Mouse (Mus musculus) heart, embryonic 14.5 days (tissue): ENCODE results near the gene Hist2h2aa1. TPM values are rescaled to one million over a fixed set of nuclear protein-coding genes. Genes with fewer than 3 reads are reported as not detected.
"Not testable (repeated sequence)": the region's sequence is repeated elsewhere in the genome, so short reads cannot be mapped to it uniquely, and the experiment has no call there.

ENCODE experiments used
- ATAC-seq: fragments of 200-750 bp; cut with Nextera tagmentation; 2 replicates; pipeline ENCODE4 v1.8.0; 2017; ENCODE audit warnings: low read depth, moderate TSS enrichment; ENCODE audit not compliant: insufficient number of reproducible peaks, insufficient read depth, low FRiP score
- H3K27ac ChIP-seq, 2 experiments: fragments of 200-500 bp in 1 of 2; fragments of 300-500 bp in 1 of 2; sonication (generic) in 1 of 2; replicated peaks in 1 of 2; 2 replicates each; pipeline ENCODE4 v1.5.1; 2012 to 2014; ENCODE audit warnings: low read depth in 2 of 2, low read length in 2 of 2, control low read depth in 1 of 2, mild to moderate bottlenecking in 1 of 2, mixed read lengths in 1 of 2; ENCODE audit not compliant: control insufficient read depth in 1 of 2, insufficient read depth in 1 of 2
- H3K27me3 ChIP-seq: fragments of 300-500 bp; sonication (generic); 2 replicates; pipeline ENCODE4 v1.6.1; 2014; ENCODE audit warnings: mild to moderate bottlenecking, low read length, control low read depth; ENCODE audit not compliant: control insufficient read depth, insufficient read depth
- H3K36me3 ChIP-seq: fragments of 300-500 bp; sonication (generic); 2 replicates; pipeline ENCODE4 v1.6.1; 2014; ENCODE audit warnings: mild to moderate bottlenecking, control low read depth, low read length, mixed read lengths; ENCODE audit not compliant: control insufficient read depth, insufficient read depth
- H3K4me1 ChIP-seq, 2 experiments: fragments of 200-500 bp in 1 of 2; fragments of 300-500 bp in 1 of 2; sonication (generic) in 1 of 2; 2 replicates each; pipeline ENCODE4 v1.6.1; 2012 to 2014; ENCODE audit warnings: low read length in 2 of 2, control low read depth in 1 of 2, mixed read lengths in 1 of 2; ENCODE audit not compliant: control insufficient read depth in 2 of 2, insufficient read depth in 2 of 2
- H3K4me2 ChIP-seq: fragments of 300-500 bp; sonication (generic); 2 replicates; pipeline ENCODE4 v1.6.1; 2014; ENCODE audit warnings: mild to moderate bottlenecking, low read length
- H3K4me3 ChIP-seq, 2 experiments: fragments of 200-500 bp in 1 of 2; fragments of 300-500 bp in 1 of 2; sonication (generic) in 1 of 2; 2 replicates each; pipeline ENCODE4 v1.5.1; 2012 to 2014; ENCODE audit warnings: low read length in 2 of 2, mild to moderate bottlenecking in 2 of 2, control low read depth in 1 of 2, low read depth in 1 of 2, moderate library complexity in 1 of 2; ENCODE audit not compliant: control insufficient read depth in 1 of 2, insufficient read depth in 1 of 2
- H3K9ac ChIP-seq: fragments of 300-500 bp; sonication (generic); 2 replicates; pipeline ENCODE4 v1.6.1; 2014; ENCODE audit warnings: mild to moderate bottlenecking, low read length
- H3K9me3 ChIP-seq: fragments of 300-500 bp; sonication (generic); 2 replicates; pipeline ENCODE4 v1.6.1; 2016; ENCODE audit warnings: low read length, control low read depth; ENCODE audit not compliant: control insufficient read depth
- WGBS: fragments of 180-500 bp; shearing (Covaris S2); extraction: QIAGEN DNeasy Blood & Tissue Kit; methylation state at CpG from one replicate; pipeline ENCODE4 v1.1.7; 2014; 5-methylcytosine and 5-hydroxymethylcytosine counted together
- polyA plus RNA-seq: library from polyadenylated mRNA; unstranded; fragments of >200 nt; fragmentation: Nextera tagmentation; extraction: Ambion mirVana; gene quantifications from 2 replicates; pipeline ENCODE4 v1.2.1, GENCODE M21; 2014

Hist2h2aa1 gene
- polyA plus RNA-seq, 1 experiment from 2014 or later = 26.3 TPM

DNA sequence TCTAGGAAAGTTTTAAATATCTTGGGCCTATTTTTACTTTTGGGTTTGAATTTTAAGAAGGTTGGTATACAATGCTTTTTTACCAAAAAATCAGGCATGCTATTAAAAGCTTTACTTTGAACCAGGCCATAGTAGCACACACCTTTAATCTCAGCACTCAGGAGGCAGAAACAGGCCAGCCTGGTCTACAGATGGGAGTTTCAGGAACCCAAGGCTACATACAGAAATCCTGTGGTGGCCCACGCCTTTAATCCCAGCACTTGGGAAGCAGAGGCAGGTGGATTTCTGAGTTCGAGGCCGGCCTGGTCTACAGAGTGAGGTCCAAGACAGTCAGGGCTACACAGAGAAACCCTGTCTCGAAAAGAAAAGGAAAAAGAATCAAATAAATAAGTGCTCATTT lies 22.2 kb downstream of the Hist2h2aa1 start:
- H3K4me1 ChIP-seq = peaks cover 10 to 13% of the 10 kb centered on the region in 2 experiments
- no peaks in the 10 kb centered on the region for H3K36me3 ChIP-seq
- H3K9me3 ChIP-seq = no peaks in the 10 kb centered on the region
- H3K27me3 ChIP-seq = no peaks in the 10 kb centered on the region
- 80% methylated on average over 4 of the region's 4 CpGs for WGBS
- H3K9ac ChIP-seq = no peak overlapping the region
- H3K27ac ChIP-seq = peak overlapping the region in 1 of 2 experiments; percentile 87; a peak in 2 of 4 replicates
- no peak overlapping the region for H3K4me3 ChIP-seq
- no peak for ATAC-seq
- H3K4me2 ChIP-seq = peak overlapping the region; percentile 95; the same call in 1 of the 2 replicates

DNA sequence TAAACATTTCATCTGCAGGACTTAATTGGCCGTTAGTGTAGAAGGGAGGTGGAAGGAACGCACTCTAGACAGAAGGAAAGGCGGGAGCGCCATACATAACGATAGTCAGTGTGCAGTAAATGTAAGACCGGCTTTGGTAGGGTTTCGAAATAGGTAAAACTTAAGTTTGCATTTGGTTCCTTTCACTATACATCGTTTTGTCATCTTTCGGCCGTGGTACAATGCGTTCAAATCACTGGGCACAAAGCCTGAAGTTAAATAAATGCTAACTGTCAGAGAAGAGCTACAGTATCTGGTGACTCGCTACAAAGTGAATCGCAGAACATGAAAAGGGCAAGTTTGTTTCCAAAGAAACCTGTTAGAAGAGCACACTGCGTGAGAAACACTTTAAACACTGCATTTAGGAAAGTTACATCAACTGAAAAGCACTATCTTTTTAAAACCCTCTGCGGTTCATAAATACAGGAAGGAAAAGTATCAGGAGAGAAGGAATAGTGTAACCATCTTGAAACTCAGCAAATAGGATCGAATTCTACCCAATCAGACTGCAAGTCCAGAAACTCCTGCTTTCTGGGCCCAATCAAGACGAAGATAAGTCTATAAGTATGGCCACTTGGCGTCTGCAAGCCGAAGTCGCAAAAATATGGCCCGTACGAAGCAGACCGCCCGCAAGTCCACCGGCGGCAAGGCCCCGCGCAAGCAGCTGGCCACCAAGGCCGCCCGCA lies 22.9 kb downstream of the Hist2h2aa1 start, which contains the start of gene Hist2h3b:
TSS of gene Hist2h3b (plus strand) at position 604 of the 725 bp plus-strand sequence.
- Histone ChIP-seq H3K4me2 (peak within 1 kb of the TSS; percentile 95), H3K36me3 (no peaks in the 10 kb centered on the region), H3K4me1 (peaks cover 10 to 13% of the 10 kb centered on the region in 2 experiments), H3K27me3 (no peaks in the 10 kb centered on the region), H3K9me3 (no peaks in the 10 kb centered on the region), H3K9ac (peak within 1 kb of the TSS; percentile 79), H3K4me3 (peak within 1 kb of the TSS; percentile 49 to 53), H3K27ac (peak within 1 kb of the TSS; percentile 87 to 95)
- WGBS = 28% methylated on average over 28 of the region's 30 CpGs
- ATAC-seq = peak; percentile 60

DNA sequence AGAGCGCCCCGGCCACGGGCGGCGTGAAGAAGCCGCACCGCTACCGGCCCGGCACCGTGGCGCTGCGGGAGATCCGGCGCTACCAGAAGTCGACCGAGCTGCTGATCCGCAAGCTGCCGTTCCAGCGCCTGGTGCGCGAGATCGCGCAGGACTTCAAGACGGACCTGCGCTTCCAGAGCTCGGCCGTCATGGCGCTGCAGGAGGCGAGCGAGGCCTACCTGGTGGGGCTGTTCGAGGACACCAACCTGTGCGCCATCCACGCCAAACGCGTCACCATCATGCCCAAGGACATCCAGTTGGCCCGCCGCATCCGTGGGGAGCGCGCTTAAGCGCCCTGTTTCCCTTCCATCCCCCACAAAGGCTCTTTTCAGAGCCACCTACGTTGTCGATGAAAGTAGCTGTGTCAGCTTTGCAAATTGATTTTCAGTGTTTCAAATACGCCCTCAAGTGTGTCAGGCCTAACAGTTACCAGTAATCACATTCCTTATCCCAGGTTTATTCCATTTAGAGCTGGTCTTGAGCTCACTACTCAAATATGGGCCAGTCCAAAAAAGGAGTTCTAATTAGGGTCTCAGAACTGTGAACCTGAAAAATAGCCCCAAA lies 23.6 kb downstream of the Hist2h2aa1 start:
- not testable (repeated sequence) for H3K27me3 ChIP-seq, H3K36me3 ChIP-seq, H3K9me3 ChIP-seq
- WGBS = 2% methylated on average over 9 of the region's 44 CpGs
- Histone ChIP-seq H3K9ac (peak overlapping the region; percentile 79), H3K27ac (peak overlapping the region; percentile 87 to 95), H3K4me2 (peak overlapping the region; percentile 95), H3K4me1 (peaks cover 7 to 13% of the 10 kb centered on the region in 2 experiments), H3K4me3 (peak overlapping the region; percentile 49 to 53)
- 0 out of 2 replicates have a peak, but pooled peaks have one; percentile 11 for ATAC-seq

DNA sequence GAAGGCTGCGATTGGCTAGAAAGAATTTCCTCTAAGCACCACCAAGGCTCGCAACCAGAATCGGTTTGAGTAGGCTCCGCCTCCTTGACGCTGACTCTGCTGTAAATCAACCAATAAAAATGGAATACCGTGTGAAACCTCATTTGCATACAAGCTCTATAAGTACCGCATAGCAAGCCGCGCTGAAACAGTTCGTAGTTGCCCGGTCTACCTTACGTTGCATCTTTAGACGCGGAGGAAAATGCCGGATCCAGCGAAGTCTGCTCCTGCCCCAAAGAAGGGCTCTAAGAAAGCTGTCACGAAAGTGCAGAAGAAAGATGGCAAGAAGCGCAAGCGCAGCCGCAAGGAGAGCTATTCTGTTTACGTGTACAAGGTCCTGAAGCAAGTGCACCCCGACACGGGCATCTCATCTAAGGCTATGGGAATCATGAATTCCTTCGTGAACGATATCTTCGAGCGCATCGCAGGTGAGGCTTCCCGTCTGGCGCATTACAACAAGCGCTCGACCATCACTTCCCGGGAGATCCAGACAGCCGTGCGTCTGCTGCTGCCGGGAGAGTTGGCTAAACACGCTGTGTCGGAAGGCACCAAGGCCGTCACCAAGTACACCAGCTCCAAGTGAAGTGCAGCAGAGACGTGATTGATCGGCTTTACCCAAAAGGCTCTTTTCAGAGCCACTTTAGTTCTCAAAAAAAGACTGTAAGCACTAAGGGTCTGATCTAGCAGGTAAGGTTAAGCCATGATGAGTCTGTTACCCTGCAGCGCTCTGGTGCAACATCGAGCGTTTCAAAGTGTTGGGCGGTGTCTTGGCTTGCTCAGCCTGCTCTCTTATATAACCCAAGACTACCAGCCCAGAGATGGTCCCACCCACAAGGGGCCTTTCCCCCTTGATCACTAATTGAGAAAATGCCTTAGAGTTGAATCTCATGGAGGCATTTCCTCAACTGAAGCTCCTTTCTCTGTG lies 24.5 kb downstream of the Hist2h2aa1 start, which contains the start of gene Hist2h2bb:
TSS of gene Hist2h2bb (plus strand) at position 242 of the 964 bp plus-strand sequence.
- Histone ChIP-seq H3K4me3 (peak within 1 kb of the TSS; percentile 49 to 53), H3K27ac (peak within 1 kb of the TSS; percentile 87 to 95), H3K27me3 (no peaks in the 10 kb centered on the region), H3K9me3 (no peaks in the 10 kb centered on the region), H3K4me1 (peaks cover 2 to 5% of the 10 kb centered on the region in 2 experiments; a peak in 3 of 4 replicates), H3K36me3 (no peaks in the 10 kb centered on the region), H3K9ac (peak within 1 kb of the TSS; percentile 83), H3K4me2 (peak within 1 kb of the TSS; percentile 95)
- peak; percentile 93 for ATAC-seq
- under 1% methylated on average over 45 of the region's 45 CpGs for WGBS

DNA sequence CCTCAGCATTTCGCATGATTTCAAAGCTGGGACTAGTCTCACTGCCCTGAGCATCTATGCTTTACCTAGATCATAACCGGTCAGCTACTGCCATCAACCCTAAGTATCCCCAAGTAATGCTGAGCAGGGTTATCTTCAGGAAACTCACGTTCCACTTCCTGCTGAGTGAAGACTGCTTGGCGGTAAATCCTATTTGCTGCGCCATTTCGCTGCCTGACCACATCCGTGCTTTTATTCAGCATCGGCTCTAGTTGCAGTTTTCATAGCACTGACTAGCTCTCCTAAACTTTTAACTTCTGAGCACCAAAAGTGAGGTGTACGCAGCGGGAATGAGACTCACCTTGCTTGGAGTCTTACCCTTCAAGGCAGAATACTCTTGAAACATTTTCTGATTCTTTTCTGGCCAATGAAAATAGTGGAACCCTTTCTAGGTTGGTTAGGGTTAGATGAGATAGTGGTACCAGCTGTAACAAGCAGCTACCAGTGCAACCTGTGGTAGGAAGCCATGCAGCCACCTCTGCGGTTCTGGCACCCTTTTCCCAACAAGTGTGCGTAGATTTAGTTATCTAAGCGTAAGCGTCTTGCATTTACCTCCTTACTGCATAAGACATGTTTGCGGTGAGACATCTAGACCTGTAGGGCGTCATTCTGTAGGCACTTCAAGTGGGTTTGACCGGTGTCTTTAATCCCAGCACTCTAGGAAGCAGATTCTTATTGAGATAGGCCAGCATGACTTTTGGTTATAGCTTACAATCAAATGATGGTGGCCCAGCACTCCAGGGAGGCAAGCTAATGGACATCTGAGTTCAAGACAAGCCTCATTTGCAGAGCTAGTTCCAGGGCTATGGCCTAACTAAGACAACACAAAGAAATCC lies 28.5 kb downstream of the Hist2h2aa1 start:
- Histone ChIP-seq H3K9ac (no peak overlapping the region), H3K9me3 (no peaks in the 10 kb centered on the region), H3K4me2 (no peak overlapping the region), H3K4me1 (peaks cover 0 to 5% of the 10 kb centered on the region in 2 experiments; a peak in 3 of 4 replicates), H3K27ac (no peak overlapping the region), H3K4me3 (no peak overlapping the region), H3K27me3 (no peaks in the 10 kb centered on the region), H3K36me3 (no peaks in the 10 kb centered on the region)
- 77% methylated on average over 17 of the region's 17 CpGs for WGBS
- ATAC-seq = no peak

DNA sequence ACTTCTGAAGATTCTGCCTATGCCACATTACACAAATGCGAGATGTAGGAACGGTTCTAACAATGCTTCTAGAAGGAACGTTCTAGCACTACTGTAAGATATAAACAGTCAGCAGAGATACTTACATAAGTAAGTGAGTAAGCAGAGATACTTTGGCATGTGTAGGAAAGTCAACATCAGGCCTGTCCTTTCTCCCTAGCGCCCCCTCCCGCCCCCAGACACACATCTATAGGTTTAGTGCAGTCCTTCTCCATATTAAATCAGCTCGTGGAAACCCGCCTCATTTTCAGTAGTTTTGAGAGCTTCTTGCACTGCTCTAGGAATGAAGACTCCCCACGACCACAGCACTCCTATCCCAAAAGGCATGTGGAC lies 32.1 kb downstream of the Hist2h2aa1 start:
- peak overlapping the region; percentile 26 to 76; a peak in 2 of 4 replicates for H3K27ac ChIP-seq
- peak overlapping the region; percentile 63 for H3K9ac ChIP-seq
- H3K4me1 ChIP-seq = peaks cover 0 to 3% of the 10 kb centered on the region in 2 experiments; a peak in 1 of 4 replicates
- H3K4me3 ChIP-seq = peak overlapping the region; percentile 43 to 51
- H3K4me2 ChIP-seq = peak overlapping the region; percentile 84
- H3K27me3 ChIP-seq = peaks cover 4% of the 10 kb centered on the region; the same call in 1 of the 2 replicates
- H3K36me3 ChIP-seq = no peaks in the 10 kb centered on the region
- no peaks in the 10 kb centered on the region for H3K9me3 ChIP-seq
- WGBS = 16% methylated on average over 8 of the region's 8 CpGs
- ATAC-seq = peak; percentile 16; the same call in 1 of the 2 replicates
